Mouse (Mus musculus): ENCODE data around the gene Lenep.

DNA sequence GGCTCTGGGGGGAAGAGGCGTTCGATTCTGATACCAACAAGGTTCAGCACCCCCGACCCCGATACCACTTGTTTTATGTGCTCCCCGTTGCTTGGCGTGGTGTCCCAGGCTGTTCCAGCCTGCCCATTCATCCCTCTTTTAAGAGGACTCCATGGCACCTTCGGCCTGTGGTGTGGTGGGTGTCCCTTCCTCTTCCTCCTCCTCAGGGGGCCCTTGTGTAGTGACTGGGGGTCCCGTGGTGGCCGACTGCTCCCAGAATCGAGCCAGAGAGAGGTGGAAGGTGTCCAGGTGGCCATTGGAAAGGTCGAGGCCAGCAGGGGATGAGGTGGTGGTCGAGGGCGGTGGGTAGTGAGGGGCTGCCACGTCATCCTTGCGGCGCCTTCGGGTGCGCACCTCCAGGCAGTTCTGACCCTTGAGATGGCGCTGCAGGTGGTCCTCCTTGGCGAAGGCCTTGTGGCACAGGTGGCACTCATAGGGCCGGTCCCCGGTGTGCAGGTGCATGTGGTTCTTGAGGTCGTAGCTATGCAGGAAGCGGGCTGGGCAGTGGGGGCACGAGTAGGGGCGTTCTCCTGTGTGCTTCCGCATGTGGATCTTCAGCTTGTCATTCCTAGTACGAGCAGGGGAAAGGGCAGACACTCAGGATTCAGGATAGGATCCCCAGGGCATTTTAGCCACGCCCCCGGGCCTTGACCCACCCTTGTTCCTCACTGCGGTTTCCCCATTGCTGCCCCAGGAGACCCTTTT lies 23.0 kb downstream of the Lenep start:
- TF ChIP-seq CTCF (IDR thresholded peaks at IDR 0.05; ENCODE audit: borderline replicate concordance, insufficient read depth, low read length) (no peak), POLR2A (IDR thresholded peaks at IDR 0.05; ENCODE audit: low read depth, low read length) (no peak)
